Mouse (Mus musculus) MEL (cell line): ENCODE results near the gene Il4i1. TPM values are rescaled to one million over a fixed set of nuclear protein-coding genes. Genes with fewer than 3 reads are reported as not detected.
A peak's percentile ranks its signal among the peaks of the same experiment; 100 is the strongest.

Source experiments
- DNase-seq: peaks from one replicate; pipeline ENCODE4 v3.0.0; 2011; ENCODE audit warnings: low read depth, low spot score
- H3K27ac ChIP-seq: 2 replicates; pipeline ENCODE4 v1.5.1; 2012; ENCODE audit warnings: low read depth, mild to moderate bottlenecking, control low read depth, low read length, moderate library complexity; ENCODE audit not compliant: control insufficient read depth
- H3K27me3 ChIP-seq, 2 experiments: fragments of 150-350 bp in 1 of 2; sonication (generic) in 1 of 2; 2 replicates each; pipeline ENCODE4 v1.6.1; 2012; ENCODE audit warnings: low read length in 2 of 2, mild to moderate bottlenecking in 2 of 2, improper control_type of control experiment in 1 of 2, moderate library complexity in 1 of 2; ENCODE audit not compliant: insufficient read depth in 2 of 2, control insufficient read depth in 1 of 2
- H3K36me3 ChIP-seq, 2 experiments: 2 replicates each; pipeline ENCODE4 v1.6.1; 2012 to 2014; ENCODE audit warnings: low read length in 2 of 2, improper control_type of control experiment in 1 of 2, inconsistent platforms in 1 of 2, mild to moderate bottlenecking in 1 of 2; ENCODE audit not compliant: insufficient read depth in 2 of 2, control insufficient read depth in 1 of 2
- H3K4me1 ChIP-seq, 2 experiments: fragments of 150-350 bp in 1 of 2; sonication (generic) in 1 of 2; 2 replicates each; pipeline ENCODE4 v1.6.1; 2012; ENCODE audit warnings: low read length in 2 of 2, improper control_type of control experiment in 1 of 2, mild to moderate bottlenecking in 1 of 2; ENCODE audit not compliant: insufficient read depth in 2 of 2, control insufficient read depth in 1 of 2
- H3K4me3 ChIP-seq, 2 experiments: fragments of 150-350 bp in 1 of 2; sonication (generic) in 1 of 2; 2 replicates each; pipeline ENCODE4 v1.5.1; 2012; ENCODE audit warnings: low read depth in 2 of 2, low read length in 2 of 2, mild to moderate bottlenecking in 2 of 2, moderate library complexity in 2 of 2, control low read depth in 1 of 2, improper control_type of control experiment in 1 of 2; ENCODE audit not compliant: control insufficient read depth in 1 of 2, insufficient read depth in 1 of 2
- H3K79me2 ChIP-seq: 2 replicates; pipeline ENCODE4 v1.6.1; 2012; ENCODE audit warnings: mild to moderate bottlenecking, low read length, moderate library complexity; ENCODE audit not compliant: control insufficient read depth, poor library complexity, insufficient read depth
- H3K9ac ChIP-seq: 2 replicates; pipeline ENCODE4 v1.6.1; 2012; ENCODE audit warnings: low read depth, mild to moderate bottlenecking, control low read depth, low read length, moderate library complexity; ENCODE audit not compliant: control insufficient read depth, poor library complexity, severe bottlenecking
- H3K9me3 ChIP-seq: fragments of 150-350 bp; sonication (generic); replicated peaks from 2 replicates; pipeline ENCODE4 v1.6.1; 2012; ENCODE audit warnings: mild to moderate bottlenecking, low read length, improper control_type of control experiment, moderate library complexity; ENCODE audit not compliant: insufficient read depth
- BHLHE40 ChIP-seq: IDR thresholded peaks from 2 replicates; pipeline ENCODE4 v1.6.1; 2012; ENCODE audit warnings: low read depth, mild to moderate bottlenecking, inconsistent platforms, low read length, improper control_type of control experiment, borderline replicate concordance
- CHD1 ChIP-seq: IDR thresholded peaks from 2 replicates; pipeline ENCODE4 v1.6.1; 2012; ENCODE audit warnings: low read depth, mild to moderate bottlenecking, inconsistent platforms, low read length, improper control_type of control experiment
- CHD2 ChIP-seq: IDR thresholded peaks from 2 replicates; pipeline ENCODE4 v1.6.1; 2011; ENCODE audit warnings: low read length, improper control_type of control experiment
- E2F4 ChIP-seq: IDR thresholded peaks from 2 replicates; pipeline ENCODE4 v1.6.1; 2011; ENCODE audit warnings: low read depth, low read length, improper control_type of control experiment, borderline replicate concordance
- ELF1 ChIP-seq: IDR thresholded peaks from 2 replicates; pipeline ENCODE4 v1.6.1; 2014; ENCODE audit warnings: low read depth, mild to moderate bottlenecking, inconsistent platforms, low read length, improper control_type of control experiment, moderate library complexity
- ETS1 ChIP-seq: IDR thresholded peaks from 2 replicates; pipeline ENCODE4 v1.6.1; 2012; ENCODE audit warnings: low read depth, mild to moderate bottlenecking, inconsistent platforms, low read length, improper control_type of control experiment, moderate library complexity
- GABPA ChIP-seq: IDR thresholded peaks from 2 replicates; pipeline ENCODE4 v1.6.1; 2012; ENCODE audit warnings: low read depth, mild to moderate bottlenecking, inconsistent platforms, low read length, improper control_type of control experiment, moderate library complexity
- GATA1 ChIP-seq: IDR thresholded peaks from 2 replicates; pipeline ENCODE4 v1.6.1; 2011; ENCODE audit warnings: low read depth, low read length, improper control_type of control experiment
- JUND ChIP-seq: IDR thresholded peaks from 2 replicates; pipeline ENCODE4 v1.6.1; 2011; ENCODE audit warnings: low read depth, mild to moderate bottlenecking, improper control_type of control experiment, low read length
- MAX ChIP-seq: IDR thresholded peaks from 2 replicates; pipeline ENCODE4 v1.6.1; 2011; ENCODE audit warnings: low read length, improper control_type of control experiment
- MAZ ChIP-seq: IDR thresholded peaks from 2 replicates; pipeline ENCODE4 v1.6.1; 2012; ENCODE audit warnings: low read depth, mild to moderate bottlenecking, inconsistent platforms, low read length, improper control_type of control experiment
- MEF2A ChIP-seq: IDR thresholded peaks from 2 replicates; pipeline ENCODE4 v1.6.1; 2014; ENCODE audit warnings: low read depth, mild to moderate bottlenecking, inconsistent platforms, low read length, improper control_type of control experiment; ENCODE audit not compliant: poor library complexity, insufficient replicate concordance, severe bottlenecking; ENCODE audit errors: extremely low read depth
- MYB ChIP-seq: IDR thresholded peaks from 2 replicates; pipeline ENCODE4 v1.6.1; 2011; ENCODE audit warnings: mild to moderate bottlenecking, low read depth, low read length, improper control_type of control experiment
- MYC ChIP-seq: IDR thresholded peaks from 2 replicates; pipeline ENCODE4 v1.6.1; 2011; ENCODE audit warnings: low read depth, mild to moderate bottlenecking, low read length, improper control_type of control experiment, moderate library complexity
- NELFE ChIP-seq: IDR thresholded peaks from 2 replicates; pipeline ENCODE4 v1.6.1; 2011; ENCODE audit warnings: low read depth, low read length, improper control_type of control experiment
- NRF1 ChIP-seq: IDR thresholded peaks from 2 replicates; pipeline ENCODE4 v1.6.1; 2014; ENCODE audit warnings: low read depth, mild to moderate bottlenecking, inconsistent platforms, low read length, improper control_type of control experiment, moderate library complexity; ENCODE audit not compliant: poor library complexity, insufficient read depth, severe bottlenecking
- POLR2A ChIP-seq, 2 experiments: IDR thresholded peaks; 2 replicates each; pipeline ENCODE4 v1.6.1; 2011 to 2012; ENCODE audit warnings: low read length in 2 of 2, mild to moderate bottlenecking in 2 of 2, control low read depth in 1 of 2, improper control_type of control experiment in 1 of 2, low read depth in 1 of 2, moderate library complexity in 1 of 2; ENCODE audit not compliant: control insufficient read depth in 1 of 2, insufficient read depth in 1 of 2, poor library complexity in 1 of 2
- POLR2AphosphoS2 ChIP-seq: IDR thresholded peaks from 2 replicates; pipeline ENCODE4 v1.6.1; 2011; ENCODE audit warnings: low read length, improper control_type of control experiment
- POLR2AphosphoS5 ChIP-seq: IDR thresholded peaks from 2 replicates; pipeline ENCODE4 v1.6.1; 2012; ENCODE audit warnings: low read depth, borderline replicate concordance, mild to moderate bottlenecking, inconsistent platforms, low read length, moderate library complexity, mixed read lengths
- RAD21 ChIP-seq: IDR thresholded peaks from 2 replicates; pipeline ENCODE4 v1.6.1; 2011; ENCODE audit warnings: mild to moderate bottlenecking, low read depth, low read length, improper control_type of control experiment
- SIN3A ChIP-seq: IDR thresholded peaks from 2 replicates; pipeline ENCODE4 v1.6.1; 2012; ENCODE audit warnings: low read length, improper control_type of control experiment, inconsistent platforms
- SMC3 ChIP-seq: IDR thresholded peaks from 2 replicates; pipeline ENCODE4 v1.6.1; 2011; ENCODE audit warnings: low read depth, low read length, improper control_type of control experiment
- TAL1 ChIP-seq: IDR thresholded peaks from 2 replicates; pipeline ENCODE4 v1.6.1; 2012; ENCODE audit warnings: mild to moderate bottlenecking, inconsistent platforms, low read length, moderate library complexity, mixed read lengths
- TBP ChIP-seq: IDR thresholded peaks from 2 replicates; pipeline ENCODE4 v1.8.0; 2011; ENCODE audit warnings: low read depth, low read length, improper control_type of control experiment
- UBTF ChIP-seq: IDR thresholded peaks from 2 replicates; pipeline ENCODE4 v1.6.1; 2012; ENCODE audit warnings: low read depth, mild to moderate bottlenecking, inconsistent platforms, low read length, improper control_type of control experiment, moderate library complexity, borderline replicate concordance; ENCODE audit not compliant: insufficient read depth
- USF1 ChIP-seq: IDR thresholded peaks from 2 replicates; pipeline ENCODE4 v1.6.1; 2014; ENCODE audit warnings: low read depth, mild to moderate bottlenecking, inconsistent platforms, low read length, improper control_type of control experiment, moderate library complexity
- USF2 ChIP-seq, 2 experiments: IDR thresholded peaks; 2 replicates each; pipeline ENCODE4 v1.6.1; 2011 to 2012; ENCODE audit warnings: improper control_type of control experiment in 2 of 2, low read length in 2 of 2, borderline replicate concordance in 1 of 2, inconsistent platforms in 1 of 2, low read depth in 1 of 2, mild to moderate bottlenecking in 1 of 2; ENCODE audit not compliant: insufficient read depth in 1 of 2
- ZC3H11A ChIP-seq: IDR thresholded peaks from 2 replicates; pipeline ENCODE4 v1.6.1; 2012; ENCODE audit warnings: low read depth, mild to moderate bottlenecking, inconsistent platforms, low read length, improper control_type of control experiment
- ZKSCAN1 ChIP-seq: IDR thresholded peaks from 2 replicates; pipeline ENCODE4 v1.6.1; 2012; ENCODE audit warnings: low read depth, mild to moderate bottlenecking, inconsistent platforms, low read length, improper control_type of control experiment, moderate library complexity
- ZMIZ1 ChIP-seq: IDR thresholded peaks from 2 replicates; pipeline ENCODE4 v1.6.1; 2012; ENCODE audit warnings: low read depth, mild to moderate bottlenecking, inconsistent platforms, low read length, improper control_type of control experiment, moderate library complexity
- ZNF384 ChIP-seq: IDR thresholded peaks from 2 replicates; pipeline ENCODE4 v1.6.1; 2012; ENCODE audit warnings: low read depth, mild to moderate bottlenecking, inconsistent platforms, low read length, improper control_type of control experiment
- polyA plus RNA-seq, 2 experiments: library from polyadenylated mRNA; stranded (reverse) in 1 of 2; unstranded in 1 of 2; fragments of >175 nt in 1 of 2; fragments of >200 nt in 1 of 2; gene quantifications; 2 replicates each; pipeline versions ENCODE4 v1.2.1 to v1.2.4; 2012; ENCODE audit warnings: low replicate concordance in 2 of 2, low read depth in 1 of 2; ENCODE audit not compliant: insufficient read length in 2 of 2, insufficient read depth in 1 of 2, missing spikeins in 1 of 2
- total RNA-seq: library from RNA; depleted of rRNA; stranded (reverse); fragments of 300-350 nt; gene quantifications from 2 replicates; pipeline ENCODE4 v1.2.3, GENCODE M21; 2012

Il4i1 gene
- total and polyA plus RNA-seq, 3 experiments: 0.54 to 0.73 TPM; not detected in 1

GRCm38 (mm10) chr7:44818164-44818563 lies 2.0 kb downstream of the Il4i1 start (continued):
- TF ChIP-seq TBP (0 out of 2 replicates have a peak, but pooled peaks have one; percentile 23), SIN3A (no peak; the same call in 1 of the 2 replicates), POLR2A (IDR thresholded peaks at IDR 0.05; ENCODE audit: control insufficient read depth in 1 of 2, insufficient read depth in 1 of 2, low read depth in 1 of 2, low read length in 2 of 2, poor library complexity in 1 of 2) (no peak), ZKSCAN1 (no peak), SMC3 (no peak), MAZ (no peak), MYC (peak; percentile 90), GABPA (no peak), MAX (no peak), ZC3H11A (no peak), ELF1 (no peak), ZNF384 (peak; percentile 45; the same call in 1 of the 2 replicates), JUND (no peak), GATA1 (peak; percentile 55), UBTF (no peak)

GRCm38 (mm10) chr7:44818751-44819235 lies 2.6 kb downstream of the Il4i1 start:
- H3K9me3 ChIP-seq: no peaks in the 10 kb centered on the region
- peaks cover 82% of the 10 kb centered on the region for H3K79me2 ChIP-seq
- DNase-seq: peak; percentile 82
- peak overlapping the region; percentile 97 for H3K9ac ChIP-seq
- H3K4me3 ChIP-seq: peak overlapping the region; percentile 87 to 94
- peak overlapping the region; percentile 94 for H3K27ac ChIP-seq
- no peaks in the 10 kb centered on the region for H3K27me3 ChIP-seq
- peaks cover 34 to 61% of the 10 kb centered on the region in 2 experiments for H3K4me1 ChIP-seq
- H3K36me3 ChIP-seq: peaks cover 16 to 60% of the 10 kb centered on the region in 2 experiments
- 0 out of 2 replicates have a peak, but pooled peaks have one; percentile 35 for TF ChIP-seq ZNF384
- no peak for TF ChIP-seq GABPA
- TF ChIP-seq MYB: 0 out of 2 replicates have a peak, but pooled peaks have one; percentile 29
- no peak for TF ChIP-seq RAD21
- TF ChIP-seq NELFE: peak; percentile 60
- no peak for TF ChIP-seq ZKSCAN1
- TF ChIP-seq MEF2A: no peak
- no peak for TF ChIP-seq POLR2AphosphoS5
- TF ChIP-seq BHLHE40: peak; percentile 44; the same call in 1 of the 2 replicates
- TF ChIP-seq USF2 (IDR thresholded peaks at IDR 0.05; ENCODE audit: borderline replicate concordance in 1 of 2, insufficient read depth in 1 of 2, low read depth in 1 of 2, low read length in 2 of 2): no peak
- TF ChIP-seq USF1: no peak
- TF ChIP-seq MAZ: peak; percentile 92; the same call in 1 of the 2 replicates
- TF ChIP-seq POLR2AphosphoS2: peak; percentile 56; the same call in 1 of the 2 replicates
- TF ChIP-seq MAX: peak; percentile 66
- TF ChIP-seq TAL1: no peak
- TF ChIP-seq UBTF: no peak
- TF ChIP-seq ZMIZ1: peak; percentile 36; the same call in 1 of the 2 replicates
- peak; percentile 91 for TF ChIP-seq CHD1
- peak; percentile 52; the same call in 1 of the 2 replicates for TF ChIP-seq JUND
- peak; percentile 46 to 56; a peak in 2 of 4 replicates for TF ChIP-seq POLR2A (IDR thresholded peaks at IDR 0.05; ENCODE audit: control insufficient read depth in 1 of 2, insufficient read depth in 1 of 2, low read depth in 1 of 2, low read length in 2 of 2, poor library complexity in 1 of 2)
- TF ChIP-seq CHD2: peak; percentile 49
- TF ChIP-seq ZC3H11A: no peak
- TF ChIP-seq NRF1: peak; percentile 53; the same call in 1 of the 2 replicates
- TF ChIP-seq MYC: peak; percentile 73; the same call in 1 of the 2 replicates
- peak; percentile 55; the same call in 1 of the 2 replicates for TF ChIP-seq ELF1
- peak; percentile 56; the same call in 1 of the 2 replicates for TF ChIP-seq ETS1
- peak; percentile 68; the same call in 1 of the 2 replicates for TF ChIP-seq E2F4
- TF ChIP-seq GATA1: no peak
